Mouse (Mus musculus) layer of hippocampus, postnatal 10 days (tissue): ENCODE measurements around the gene Metap2. TPM values are rescaled to one million over a fixed set of nuclear protein-coding genes. Genes with fewer than 3 reads are reported as not detected.

ENCODE experiments used
- DNase-seq, 2 experiments: peaks; one replicate each; pipeline ENCODE4 v3.0.0; 2021; ENCODE audit warnings: low spot score in 2 of 2
- total RNA-seq, 2 experiments: library from RNA; stranded (reverse); gene quantifications; 2 replicates each; pipeline ENCODE4 v1.2.3; 2021

Gene Metap2
- total RNA-seq, 2 experiments from 2014 or later: 142 to 150 TPM

- no peak for DNase-seq
Measured at GRCm38 (mm10) chr10:93912136-93912855, 15.4 kb upstream of the Metap2 start.

GRCm38 (mm10) chr10:93911326-93911725, 14.4 kb upstream of the Metap2 start:
- no peak for DNase-seq

- no peak for DNase-seq
Measured at GRCm38 (mm10) chr10:93909811-93910446, 13.0 kb upstream of the Metap2 start.

GRCm38 (mm10) chr10:93909015-93909414, 12.1 kb upstream of the Metap2 start:
- no peak for DNase-seq

- DNase-seq: no peak
Measured at GRCm38 (mm10) chr10:93908540-93908939, 11.6 kb upstream of the Metap2 start.

GRCm38 (mm10) chr10:93907376-93907775, 10.5 kb upstream of the Metap2 start:
- DNase-seq: no peak

- DNase-seq: no peak
Measured at GRCm38 (mm10) chr10:93899907-93900306, 3.0 kb upstream of the Metap2 start.

- DNase-seq: no peak
Measured at GRCm38 (mm10) chr10:93899303-93899702, 2.4 kb upstream of the Metap2 start.

GRCm38 (mm10) chr10:93892551-93892950, 4.3 kb downstream of the Metap2 start:
- no peak for DNase-seq

- no peak for DNase-seq
Measured at GRCm38 (mm10) chr10:93891031-93891430, 5.9 kb downstream of the Metap2 start.

- DNase-seq: no peak
Measured at GRCm38 (mm10) chr10:93890565-93890964, 6.3 kb downstream of the Metap2 start.

- DNase-seq: peak in 1 of 2 experiments; percentile 46
Measured at GRCm38 (mm10) chr10:93889976-93890375, 6.9 kb downstream of the Metap2 start.

- DNase-seq: peak; percentile 87 to 90
Measured at GRCm38 (mm10) chr10:93889579-93889950, 7.3 kb downstream of the Metap2 start.

- DNase-seq: peak; percentile 67 to 70
Measured at GRCm38 (mm10) chr10:93888935-93889578, 7.8 kb downstream of the Metap2 start.

GRCm38 (mm10) chr10:93888590-93888934, 8.3 kb downstream of the Metap2 start:
- no peak for DNase-seq

GRCm38 (mm10) chr10:93885839-93886477, 10.9 kb downstream of the Metap2 start:
- DNase-seq: no peak

- DNase-seq: no peak
Measured at GRCm38 (mm10) chr10:93882738-93883364, 14.0 kb downstream of the Metap2 start.

GRCm38 (mm10) chr10:93881918-93882317, 15.0 kb downstream of the Metap2 start:
- DNase-seq: no peak

- DNase-seq: no peak
Measured at GRCm38 (mm10) chr10:93878732-93879131, 18.2 kb downstream of the Metap2 start.

- DNase-seq: no peak
Measured at GRCm38 (mm10) chr10:93876772-93877171, 20.1 kb downstream of the Metap2 start.

- DNase-seq: no peak
Measured at GRCm38 (mm10) chr10:93868886-93869285, 28.0 kb downstream of the Metap2 start.
